Mouse (Mus musculus) adrenal gland, adult 18-20 months (tissue): Measurements from ENCODE around the gene Sfmbt1. TPM values are rescaled to one million over a fixed set of nuclear protein-coding genes. Genes with fewer than 3 reads are reported as not detected.
A peak's percentile ranks its signal among the peaks of the same experiment; 100 is the strongest.

Source experiments
- DNase-seq, 2 experiments: peaks; one replicate each; pipeline ENCODE4 v3.0.0; 2021 to 2022; ENCODE audit warnings: low spot score in 2 of 2
- total RNA-seq, 2 experiments: library from RNA; stranded (reverse); gene quantifications; 1 replicate in 1 of 2; 2 replicates in 1 of 2; pipeline ENCODE4 v1.2.3; 2021

Sfmbt1 gene
- total RNA-seq, 2 experiments from 2014 or later: 25.9 to 27.6 TPM

DNA sequence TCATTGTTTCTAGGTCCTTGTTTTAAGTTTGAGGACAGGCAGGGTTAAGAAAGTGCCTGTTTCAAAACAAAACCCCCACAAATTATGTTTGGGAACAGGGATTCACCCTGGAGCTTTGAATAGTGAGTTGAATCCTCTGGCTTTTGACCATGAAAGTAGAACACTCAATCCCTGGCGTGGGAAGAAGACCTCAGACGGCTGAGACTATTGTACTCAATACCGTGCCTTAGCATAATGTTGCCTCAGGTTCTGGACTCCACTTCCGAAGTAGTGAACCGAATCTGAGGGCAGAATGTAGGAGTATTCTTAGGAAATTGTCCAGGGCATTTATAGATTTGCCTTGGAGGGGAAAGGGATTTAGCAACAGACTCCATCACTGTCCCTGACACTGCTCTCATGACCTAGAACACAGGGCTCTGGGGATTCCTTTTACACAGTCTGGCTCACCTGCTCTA, 110.4 kb downstream of the Sfmbt1 start:
- no peak for DNase-seq

DNA sequence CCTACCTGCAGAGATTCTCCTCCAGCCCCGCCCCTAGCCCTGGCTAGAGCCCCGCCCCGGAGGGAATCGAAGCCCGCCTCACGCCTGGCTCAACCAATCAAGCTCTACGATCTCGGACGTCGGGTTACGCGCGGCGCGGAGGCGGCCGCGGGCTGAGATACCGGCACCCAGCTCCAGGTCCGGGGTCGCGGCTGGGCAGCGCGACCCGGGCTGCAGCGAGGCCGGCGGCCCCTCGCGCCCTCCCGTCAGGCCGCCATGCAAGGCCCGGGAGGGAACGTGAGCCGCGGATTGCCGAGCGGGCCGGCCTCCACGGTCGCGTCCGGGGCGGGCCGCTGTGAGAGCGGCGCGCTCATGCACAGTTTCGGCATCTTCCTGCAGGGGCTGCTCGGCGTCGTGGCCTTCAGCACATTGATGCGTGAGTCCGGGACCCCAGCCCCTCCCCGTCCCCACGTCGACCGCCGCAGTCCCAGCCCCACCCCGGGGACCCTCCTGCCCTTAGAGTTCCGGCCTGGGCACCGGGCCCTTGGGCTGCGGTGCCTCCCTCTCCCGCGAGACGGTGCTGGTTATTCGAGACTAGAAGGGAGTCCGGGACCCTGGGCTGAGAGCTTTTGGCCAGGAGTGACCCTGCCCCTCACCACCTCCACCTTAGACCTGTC, 111.0 kb downstream of the Sfmbt1 start, which contains the start of gene Tmem110:
TSS of gene Tmem110 (plus strand) at position 115 of the 656 bp plus-strand sequence.
- DNase-seq: peak; percentile 77 to 82

DNA sequence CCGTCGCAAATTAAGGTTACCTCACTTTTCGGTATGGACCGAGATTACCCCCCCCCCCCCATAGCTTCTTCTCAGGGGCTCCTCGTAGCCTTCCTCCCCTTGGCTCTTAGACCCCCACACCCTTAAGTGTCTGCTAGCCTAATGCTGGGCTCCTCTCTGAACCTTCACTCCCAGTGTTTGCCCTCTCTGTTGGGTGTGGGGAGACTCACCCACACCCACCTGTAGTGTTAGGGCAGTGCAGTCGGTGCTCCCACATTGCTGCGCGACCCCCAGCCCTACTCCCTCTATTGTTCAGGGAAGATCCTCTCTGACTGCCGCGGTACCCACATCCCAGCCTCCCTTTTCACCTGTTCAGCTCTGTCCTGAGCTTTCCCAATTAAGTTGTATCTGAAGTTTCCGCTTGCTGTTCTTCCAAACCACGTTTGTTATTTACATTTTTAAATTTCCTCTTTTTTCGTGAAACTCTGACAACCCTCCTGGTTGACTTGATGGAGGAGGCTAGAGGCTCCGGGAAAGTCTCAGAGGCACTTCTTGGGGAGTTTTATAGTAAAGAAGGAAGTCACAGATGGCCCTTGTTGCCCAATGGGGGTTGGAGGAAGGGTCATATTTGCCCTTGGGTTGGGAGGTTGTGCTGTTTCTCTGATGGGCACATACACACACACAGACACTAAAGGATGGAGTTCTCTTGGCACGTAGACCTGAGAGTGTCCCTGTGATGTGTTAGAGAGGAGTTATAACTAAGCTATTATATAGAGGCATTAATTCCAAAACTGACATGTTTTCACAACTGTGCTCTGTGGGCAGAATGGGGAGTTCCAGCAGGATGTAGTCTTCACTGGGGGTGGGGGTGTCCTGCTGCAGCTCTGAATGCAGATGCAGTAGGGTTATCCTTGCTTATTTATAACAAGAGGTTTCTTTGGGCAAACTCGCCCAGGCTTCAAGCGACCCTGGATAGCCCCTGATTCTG, 111.8 kb downstream of the Sfmbt1 start:
- DNase-seq: no peak

DNA sequence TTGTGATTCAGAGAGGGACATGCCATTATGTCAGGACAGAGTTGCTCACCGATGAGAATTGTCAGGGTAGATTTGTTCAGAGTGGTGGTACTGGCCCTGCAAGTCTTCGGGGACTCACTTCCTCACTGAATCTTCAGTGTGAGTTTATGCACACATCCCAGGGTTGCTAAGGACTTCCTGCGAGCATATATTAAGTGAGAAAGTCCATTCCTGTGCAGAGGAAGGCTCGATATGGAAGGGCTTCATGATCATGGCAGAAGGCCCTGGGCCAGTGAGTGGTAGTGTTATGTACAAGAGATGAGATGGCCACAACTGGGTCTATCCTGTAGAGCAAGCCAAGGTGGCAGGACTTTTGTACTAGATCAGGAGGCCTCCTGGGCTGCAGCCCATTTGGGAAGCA, 112.8 kb downstream of the Sfmbt1 start:
- DNase-seq: no peak

DNA sequence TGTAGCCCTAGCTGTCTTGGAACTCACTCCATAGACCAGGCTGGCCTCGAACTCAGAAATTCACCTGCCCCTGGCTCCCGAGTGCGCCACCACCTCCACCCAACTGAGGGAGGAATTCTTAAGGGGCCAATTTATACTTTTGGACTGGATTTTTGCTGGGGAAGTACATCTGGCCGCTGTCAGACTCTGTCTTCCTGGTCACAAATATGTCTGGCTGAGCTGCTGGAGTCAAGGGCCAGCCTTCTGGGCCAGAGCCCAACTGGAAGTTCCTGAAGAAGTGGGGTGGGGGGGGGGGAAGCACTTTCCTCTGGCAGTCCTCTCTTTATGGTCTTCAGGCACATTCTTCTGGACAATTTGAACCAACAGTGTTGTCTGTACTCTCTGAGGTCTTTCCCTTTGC, 113.4 kb downstream of the Sfmbt1 start:
- no peak for DNase-seq

DNA sequence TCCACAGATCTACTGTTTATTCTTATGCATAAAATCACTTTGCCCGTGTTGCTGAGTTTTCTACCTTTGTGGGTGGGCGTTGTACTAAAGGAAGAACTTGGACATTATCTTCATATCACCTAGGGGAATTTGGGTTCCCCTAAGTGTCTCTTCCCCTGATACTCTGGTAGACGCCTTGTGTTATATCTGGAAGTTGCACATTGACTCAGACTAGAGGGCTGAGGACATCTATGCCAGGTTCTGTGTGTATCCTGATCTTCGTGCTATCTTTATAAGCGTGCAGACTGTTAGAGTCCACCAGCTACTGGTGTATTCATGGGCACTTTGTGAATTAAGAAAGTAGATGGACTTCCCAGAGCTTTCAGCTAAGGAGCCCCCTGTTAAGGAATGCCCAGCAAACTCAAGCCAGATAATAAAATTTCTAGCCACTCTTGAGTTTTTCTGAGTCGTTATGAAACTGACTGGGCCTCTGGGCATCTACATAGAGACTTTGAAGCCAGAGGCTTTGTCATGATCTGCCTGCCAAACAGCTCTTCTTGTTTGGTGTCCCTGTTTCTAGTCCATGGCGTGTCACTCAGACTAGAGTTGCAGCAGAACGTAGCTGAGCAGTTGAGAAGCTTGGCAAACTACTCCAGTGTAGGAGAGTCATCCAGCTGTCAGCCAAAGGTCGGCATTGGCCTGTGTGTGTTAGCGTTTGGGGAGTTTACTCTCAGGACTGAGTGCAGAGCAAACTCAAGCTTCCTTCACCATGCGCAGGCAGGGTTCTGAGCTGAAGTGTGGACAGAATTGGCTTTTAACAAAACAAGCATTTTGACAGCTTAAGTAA, 114.2 kb downstream of the Sfmbt1 start:
- no peak for DNase-seq

DNA sequence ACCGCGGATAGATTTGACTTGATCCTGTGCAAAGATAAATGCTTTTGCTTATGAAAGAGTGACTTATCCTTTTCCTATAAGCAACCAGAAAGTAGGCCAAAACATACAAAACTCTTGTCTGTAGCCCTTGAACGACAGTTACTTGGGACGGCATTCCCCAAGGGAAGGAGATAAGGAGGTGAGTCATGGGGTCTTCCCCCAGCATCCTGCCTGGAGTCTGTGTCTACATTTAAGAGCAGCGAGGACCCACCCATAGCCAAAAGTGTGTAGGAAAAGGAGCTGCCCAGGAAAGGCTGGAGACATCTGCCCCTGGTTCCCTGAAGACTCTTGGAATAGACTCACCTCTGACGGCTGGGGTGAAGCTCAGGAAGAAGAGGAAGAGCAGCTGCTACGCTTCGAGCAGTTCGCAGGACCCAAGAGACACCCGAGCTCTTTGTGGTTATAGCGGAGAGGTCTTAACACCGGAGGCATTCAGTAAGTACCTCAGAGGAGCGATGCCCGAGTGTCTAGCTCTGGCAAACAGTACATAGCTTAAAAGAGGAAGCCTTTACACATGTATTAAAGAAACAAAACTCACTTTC, 122.9 kb downstream of the Sfmbt1 start:
- no peak for DNase-seq

DNA sequence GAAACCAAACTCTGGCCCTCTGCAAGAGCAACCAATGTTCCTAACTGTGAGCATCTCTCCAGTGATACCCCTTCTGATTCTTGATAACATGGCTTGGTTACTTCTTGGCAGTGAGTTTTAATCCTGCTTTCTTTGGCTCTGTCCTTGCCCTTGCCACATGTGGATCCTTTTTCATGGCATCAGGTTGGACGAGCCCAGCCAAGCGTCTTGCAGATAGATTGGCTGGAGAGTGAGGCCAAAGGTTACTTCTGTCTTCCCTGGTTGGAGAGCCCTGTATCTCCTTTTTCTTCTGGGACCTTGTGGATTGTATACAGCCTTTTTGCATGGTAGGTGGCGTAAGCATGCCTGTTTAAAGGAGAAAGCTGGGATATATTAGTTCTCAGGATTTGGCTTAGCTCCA, 129.1 kb downstream of the Sfmbt1 start:
- DNase-seq: no peak

DNA sequence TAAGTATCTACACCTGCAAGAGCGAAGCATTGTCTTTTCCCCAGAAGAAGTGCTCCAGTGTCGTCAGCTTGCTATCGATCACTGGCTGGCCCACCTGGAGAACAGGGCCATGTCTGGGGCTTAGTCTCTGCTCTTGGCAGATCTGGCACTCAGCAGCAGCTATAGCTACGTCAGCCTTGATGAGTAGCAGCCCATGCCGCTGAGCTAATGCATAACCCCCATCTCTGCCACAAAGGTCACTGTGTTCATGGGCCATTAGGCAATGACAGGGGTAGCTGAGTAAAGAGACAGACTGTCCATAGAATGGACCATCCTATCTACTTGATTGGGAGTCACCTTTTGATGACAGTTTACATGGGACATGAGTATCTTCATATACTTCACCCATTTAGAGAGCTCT, 135.9 kb downstream of the Sfmbt1 start:
- DNase-seq: no peak

DNA sequence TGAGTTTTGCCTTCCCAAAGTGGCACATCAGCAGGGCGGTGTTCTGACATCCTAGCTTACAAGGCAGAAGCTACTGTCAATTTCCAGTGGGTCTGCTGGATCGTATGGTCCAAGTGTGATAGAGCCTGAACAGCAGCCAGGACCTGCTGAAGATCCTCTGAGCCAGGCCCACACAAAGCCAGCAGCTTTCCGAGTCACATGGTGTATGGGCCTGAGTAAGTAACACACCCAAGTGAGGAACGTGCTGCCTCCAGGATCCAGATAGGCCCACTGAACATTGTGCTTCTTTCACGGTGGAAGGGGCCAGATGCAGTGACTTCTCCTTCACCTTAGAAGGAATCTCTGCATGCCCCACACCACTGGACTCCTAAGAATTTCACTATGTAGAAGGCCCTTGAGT, 137.7 kb downstream of the Sfmbt1 start:
- DNase-seq: no peak

DNA sequence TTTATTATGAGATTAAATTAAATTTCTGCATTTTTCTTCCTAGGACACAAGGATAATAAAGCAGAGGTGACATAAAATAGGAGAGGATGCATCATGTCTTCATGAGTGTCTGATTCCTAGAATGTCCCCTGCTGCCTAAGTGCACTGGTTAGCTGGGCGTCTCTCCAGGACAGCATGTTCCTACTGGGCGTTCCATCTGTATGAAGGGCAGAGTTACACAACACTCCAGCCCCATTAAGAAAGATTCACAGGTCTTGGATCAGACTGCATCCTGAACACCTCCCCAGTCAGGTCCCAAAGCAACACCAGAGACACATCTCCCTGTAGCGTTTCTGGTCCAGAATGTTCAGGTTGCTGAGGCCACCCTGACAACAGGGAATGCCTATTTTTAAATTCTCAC, 140.7 kb downstream of the Sfmbt1 start:
- DNase-seq: no peak

DNA sequence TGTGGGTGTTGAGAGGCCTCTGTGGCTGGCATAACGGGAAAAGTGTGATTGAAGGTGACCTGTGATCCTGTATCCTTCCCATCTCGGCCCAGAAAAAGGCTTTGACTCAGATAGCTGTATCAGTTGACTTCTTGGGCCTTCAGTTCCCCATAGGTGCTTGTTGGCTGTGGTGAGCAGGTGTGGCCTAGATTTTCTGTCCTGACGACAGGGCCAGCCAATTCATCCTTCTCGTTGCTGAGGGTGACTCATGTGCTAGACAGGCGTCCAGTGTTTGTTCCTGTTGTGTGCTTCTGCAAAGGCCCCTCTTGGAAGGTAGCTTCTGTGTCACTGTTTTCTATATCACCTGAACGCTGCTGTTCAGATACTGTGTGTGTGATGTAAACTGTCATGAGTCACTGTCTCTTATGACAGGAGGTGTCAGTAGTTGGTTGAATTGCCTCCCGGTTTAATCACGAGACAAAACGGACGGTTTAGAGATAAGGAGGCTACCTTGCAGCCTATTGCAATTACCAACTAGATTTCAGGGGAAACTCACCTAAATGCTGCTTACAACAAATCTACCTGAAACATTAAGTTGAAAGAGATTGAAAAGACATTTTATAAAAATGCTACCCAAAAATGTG, 142.3 kb downstream of the Sfmbt1 start:
- DNase-seq: no peak

DNA sequence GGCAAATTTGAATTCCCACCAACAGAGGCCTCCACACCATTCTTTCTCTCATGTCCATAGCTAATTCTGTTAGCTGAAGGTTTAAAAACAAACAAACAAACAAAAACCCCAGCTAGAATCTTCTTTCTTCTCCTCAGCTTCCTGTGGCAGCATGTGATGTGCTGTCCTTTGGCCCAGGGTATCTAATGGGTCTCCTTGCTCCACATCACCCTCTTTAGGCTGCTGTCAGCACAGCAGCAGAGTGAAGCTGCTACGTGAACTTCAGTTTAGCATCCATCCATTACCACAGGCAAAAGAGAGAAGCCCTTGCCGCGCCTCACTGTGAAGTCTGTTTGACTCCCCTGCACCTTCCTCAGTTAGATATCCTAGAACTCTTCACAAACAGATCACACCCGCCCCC, 143.3 kb downstream of the Sfmbt1 start:
- DNase-seq: no peak

DNA sequence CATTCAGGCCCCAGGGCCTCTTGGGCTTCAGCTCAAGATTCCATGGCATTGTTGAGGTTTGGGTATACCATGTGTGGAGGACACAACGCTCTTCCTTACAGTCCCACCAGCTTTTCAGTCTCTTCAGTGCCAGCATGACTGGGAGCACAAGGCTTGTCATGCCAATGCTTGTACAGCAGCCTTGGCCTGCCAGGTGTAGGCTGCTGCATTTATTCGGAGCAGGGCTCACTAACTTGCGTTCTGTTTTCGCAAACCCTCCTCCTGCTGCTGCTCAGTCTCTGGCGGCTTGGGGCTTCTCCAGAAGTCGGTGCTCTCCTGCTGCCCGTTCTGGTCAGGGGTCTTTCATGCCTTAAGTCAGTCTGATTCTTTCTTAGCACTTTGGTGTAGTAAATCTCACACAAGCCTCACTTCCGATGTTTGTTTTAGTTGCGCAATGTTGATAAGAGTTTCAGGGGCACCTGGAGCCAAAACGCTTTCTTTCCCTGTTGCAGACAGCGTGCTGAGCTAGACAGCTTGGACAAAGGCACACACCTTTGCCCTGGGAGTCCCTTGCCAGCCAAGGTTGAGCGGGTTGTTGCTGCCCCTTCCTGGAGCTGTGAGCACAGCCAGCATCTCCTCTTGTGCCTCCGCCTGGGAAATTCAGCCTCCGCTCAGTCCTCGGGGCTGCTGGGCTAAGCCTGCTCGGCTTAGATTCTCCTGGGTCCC, 146.9 kb downstream of the Sfmbt1 start:
- DNase-seq: no peak

DNA sequence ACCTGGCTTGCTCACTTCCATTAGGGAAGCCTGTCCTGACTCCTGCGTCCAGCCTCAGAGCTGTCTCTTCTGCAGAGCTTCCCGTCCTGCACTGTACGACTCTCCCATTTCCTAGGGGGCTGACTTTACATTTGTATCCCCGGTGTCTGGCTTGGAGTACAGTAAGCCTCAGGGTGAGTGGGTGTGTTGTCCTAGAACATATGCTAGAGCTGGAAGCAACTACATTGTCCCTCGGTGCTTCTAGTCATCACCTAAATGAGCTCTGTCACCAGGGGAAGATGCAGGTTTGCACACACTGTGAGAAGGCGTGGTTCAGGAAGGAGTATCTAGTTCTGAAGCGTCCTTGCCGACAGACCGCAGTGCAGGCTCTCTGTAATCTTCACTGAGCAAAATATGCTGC, 147.7 kb downstream of the Sfmbt1 start:
- DNase-seq: no peak

DNA sequence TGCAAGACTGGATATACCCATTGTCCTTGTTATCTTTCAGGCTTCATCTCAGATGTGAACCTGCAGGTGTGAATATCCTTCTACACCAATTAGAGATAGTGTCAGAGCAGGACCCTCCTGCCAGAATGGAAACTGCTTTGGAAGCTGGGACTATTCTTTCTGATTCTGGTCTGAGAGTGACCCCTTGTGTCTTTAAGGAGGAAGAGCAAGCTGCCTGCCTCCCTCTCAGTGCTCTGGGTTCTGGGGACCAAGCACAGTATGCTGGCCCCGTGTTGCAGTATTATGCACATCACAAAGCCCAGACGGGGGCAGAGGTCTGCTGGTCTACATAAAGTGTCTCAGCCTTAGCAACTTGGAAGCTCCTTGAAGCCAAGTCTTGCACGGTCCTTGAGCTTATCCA, 150.7 kb downstream of the Sfmbt1 start:
- no peak for DNase-seq

DNA sequence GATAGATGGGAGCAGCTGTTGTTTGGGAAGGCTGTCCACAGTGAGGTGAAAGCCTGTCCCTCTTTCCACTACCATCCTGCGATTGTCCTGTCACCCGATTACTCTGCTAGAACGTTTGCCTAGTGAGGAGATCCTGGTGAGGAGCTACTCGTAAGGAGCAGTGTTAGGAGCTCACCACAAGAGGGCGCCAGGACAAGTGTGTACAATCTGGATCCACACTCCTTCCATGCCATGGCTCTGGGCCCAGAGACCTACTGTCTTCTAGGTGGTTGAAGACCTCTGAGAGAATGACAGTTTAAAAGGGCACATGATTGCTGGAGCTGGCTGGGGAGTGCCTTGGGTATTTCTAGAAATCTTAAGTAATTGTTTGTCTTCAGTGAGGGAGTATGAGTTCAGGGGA, 152.4 kb downstream of the Sfmbt1 start:
- DNase-seq: peak; percentile 63 to 71

DNA sequence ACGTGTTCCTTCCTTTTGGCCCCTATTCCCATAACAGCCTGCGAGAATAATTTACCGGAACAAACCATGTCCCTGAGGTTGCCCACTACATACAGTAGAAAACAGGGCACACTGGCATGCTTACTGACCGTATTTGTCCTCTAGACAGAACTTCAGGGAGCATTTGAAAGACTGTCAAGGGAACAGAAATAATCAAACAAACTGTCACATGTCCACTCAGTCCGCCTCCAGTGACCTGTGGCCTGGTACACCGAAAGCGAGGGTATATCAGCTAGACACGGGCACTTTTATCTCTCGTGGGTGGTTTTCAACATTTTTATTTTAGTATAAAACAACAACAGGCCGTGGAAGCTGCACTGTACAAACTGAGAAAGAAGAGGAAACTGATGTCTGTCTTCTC, 154.2 kb downstream of the Sfmbt1 start:
- no peak for DNase-seq

DNA sequence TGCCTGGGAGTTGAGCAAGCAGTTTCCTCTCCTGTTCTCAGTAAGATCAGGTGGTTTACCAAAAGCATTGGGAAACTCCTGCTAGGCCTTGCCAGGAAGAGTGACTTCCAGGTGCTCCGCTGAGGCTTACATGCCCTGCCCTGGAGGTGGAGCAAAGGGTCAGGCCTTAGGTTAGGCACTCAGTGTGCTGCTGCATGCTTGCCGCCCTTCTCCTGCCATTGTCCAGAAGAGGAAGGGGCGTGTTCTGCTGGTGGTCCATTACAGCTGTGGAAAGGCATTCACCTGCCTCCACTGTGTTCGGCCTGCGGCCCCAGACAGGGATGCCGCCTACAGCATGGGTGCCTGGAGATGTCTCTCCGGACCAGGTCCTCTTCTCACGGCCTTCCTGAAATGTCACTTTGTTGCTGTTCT, 154.7 kb downstream of the Sfmbt1 start:
- no peak for DNase-seq
